Comparison of ENCODE assay signal across 27 mouse cellular contexts in the genomic region with DNA sequence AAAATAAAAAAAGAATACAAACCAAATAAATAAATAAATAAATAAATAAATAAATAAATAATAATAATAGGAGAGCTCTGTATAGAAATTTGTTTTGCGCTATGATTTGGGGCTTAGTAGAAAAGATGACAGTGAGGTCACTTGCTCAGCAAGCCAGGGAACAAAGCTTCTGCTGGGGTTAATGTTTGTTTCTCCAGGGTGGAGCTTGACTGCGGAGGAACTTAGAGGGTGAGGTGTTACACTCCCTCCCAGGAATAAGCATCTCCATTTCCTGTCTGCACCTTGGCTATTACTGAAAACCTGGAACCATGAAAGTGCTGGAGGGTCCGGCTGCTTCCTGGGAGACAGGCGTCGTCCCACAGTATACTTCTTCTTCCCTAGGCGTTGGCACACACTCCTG. TPM values are rescaled to one million over a fixed set of nuclear protein-coding genes. Genes with fewer than 3 reads are reported as not detected.
"Had no signal": no experiment of that assay in that cellular context is flagged by ENCODE, and none has a peak within 500 bp of the region (broad histone marks: within the 10 kb centered on the region; RNA-seq: fewer than 3 reads in every experiment).

No protein-coding gene starts in this region.

- H3K27ac ChIP-seq: kidney, postnatal 0 days; limb, embryonic 10.5 days; limb, embryonic 13.5 days; liver, embryonic 12.5 days; liver, embryonic 15.5 days; lung, embryonic 15.5 days; midbrain, embryonic 10.5 days; midbrain, embryonic 13.5 days; neural tube, embryonic 13.5 days had no signal

- H3K4me1 ChIP-seq: limb, embryonic 10.5 days; limb, embryonic 13.5 days; liver, embryonic 15.5 days; lung, embryonic 15.5 days; midbrain, embryonic 13.5 days had no signal

- H3K27me3 ChIP-seq: limb, embryonic 13.5 days; liver, embryonic 12.5 days; liver, embryonic 15.5 days; lung, embryonic 15.5 days; megakaryocyte, embryonic 14.5 days; midbrain, embryonic 13.5 days; neural tube, embryonic 13.5 days had no signal

- DNase-seq: kidney, adult 8-10 months; kidney, postnatal 25 days; layer of hippocampus, postnatal 36 days; liver; lung, adult 18-20 months; lung, postnatal 10 days; lung, postnatal 36 days; retina, postnatal 1 day; right cerebral cortex, postnatal 25 days; thymus, adult 18-20 months; thymus, postnatal 36 days had no signal

- H3K9me3 ChIP-seq: limb, embryonic 10.5 days; liver, embryonic 15.5 days; lung, embryonic 15.5 days; midbrain, embryonic 10.5 days; neural tube, embryonic 13.5 days had no signal

- H3K4me2 ChIP-seq: limb, embryonic 13.5 days; liver, embryonic 12.5 days; liver, embryonic 15.5 days; lung, embryonic 15.5 days; midbrain, embryonic 13.5 days; neural tube, embryonic 13.5 days had no signal

- H3K4me3 ChIP-seq: limb, embryonic 10.5 days; limb, embryonic 13.5 days; liver, embryonic 12.5 days; liver, embryonic 15.5 days; lung, embryonic 15.5 days; megakaryocyte, embryonic 14.5 days; midbrain, embryonic 10.5 days; midbrain, embryonic 13.5 days; myocyte; neural tube, embryonic 13.5 days had no signal

- H3K36me3 ChIP-seq: limb, embryonic 10.5 days; limb, embryonic 13.5 days; liver, embryonic 12.5 days; liver, embryonic 15.5 days; lung, embryonic 15.5 days; midbrain, embryonic 10.5 days; midbrain, embryonic 13.5 days; neural tube, embryonic 13.5 days had no signal

- ATAC-seq: inflammation-experienced regulatory T-cells, adult 6 months; liver, embryonic 12.5 days; midbrain, embryonic 13.5 days had no signal

- H3K9ac ChIP-seq: limb, embryonic 13.5 days; liver, embryonic 12.5 days; liver, embryonic 15.5 days; lung, embryonic 15.5 days; midbrain, embryonic 13.5 days; neural tube, embryonic 13.5 days had no signal

RNA-seq across cellular contexts. Expression of gene Plac8, which starts 24.0 kb away (rescaled TPM):
- total RNA-seq: layer of hippocampus, adult 8-10 months; layer of hippocampus, postnatal 10 days; layer of hippocampus, postnatal 36 days; left cerebral cortex, adult 8-10 months; left cerebral cortex, postnatal 25 days had no signal
- polyA plus RNA-seq: midbrain, embryonic 13.5 days had no signal
